Mouse (Mus musculus) thymus, postnatal 36 days (tissue): ENCODE data around the gene Leprot.

Experiments used
- DNase-seq, 2 experiments: peaks; one replicate each; pipeline ENCODE4 v3.0.0; 2022; ENCODE audit warnings: mixed read lengths in 2 of 2

Gene Leprot

DNA sequence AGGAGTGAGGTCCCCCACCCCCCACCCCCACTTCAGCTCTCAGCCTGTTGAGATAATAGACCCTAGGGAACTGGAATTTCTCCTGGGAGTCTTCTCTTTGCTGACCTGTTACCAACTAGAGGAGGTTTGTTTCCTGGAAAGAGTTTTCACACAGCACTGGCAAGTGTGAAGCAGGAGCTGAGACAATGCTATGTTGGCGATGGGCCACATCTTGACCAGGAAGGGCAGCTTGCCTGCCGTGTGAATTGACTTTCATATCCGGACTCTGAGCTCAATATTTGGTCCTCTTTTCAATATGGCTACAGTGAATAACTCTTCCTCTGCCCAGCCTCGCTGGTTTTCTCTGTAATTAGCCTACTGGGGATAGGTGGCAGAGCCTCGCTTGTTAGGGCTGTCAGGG, 21.6 kb downstream of the Leprot start:
- DNase-seq = no peak

DNA sequence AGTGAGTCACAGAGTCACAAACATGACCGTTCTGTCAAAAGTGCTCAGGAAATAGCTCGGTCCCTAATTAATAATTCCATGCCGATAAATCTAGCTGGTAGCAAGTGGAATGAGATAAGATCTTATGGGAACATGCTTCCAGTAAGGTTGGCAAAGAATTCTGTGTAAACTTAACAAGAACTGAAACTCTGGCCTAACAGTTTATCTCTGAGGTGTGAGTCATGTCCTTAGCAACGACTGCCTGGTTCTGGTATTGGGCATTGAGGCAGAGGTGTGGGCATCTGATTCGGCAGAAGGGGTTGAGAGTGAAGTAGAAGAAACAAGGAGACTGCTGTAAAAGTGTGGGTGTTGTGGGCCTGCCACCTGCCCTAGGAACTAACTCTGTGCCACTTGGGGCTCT, 22.3 kb downstream of the Leprot start:
- no peak for DNase-seq

DNA sequence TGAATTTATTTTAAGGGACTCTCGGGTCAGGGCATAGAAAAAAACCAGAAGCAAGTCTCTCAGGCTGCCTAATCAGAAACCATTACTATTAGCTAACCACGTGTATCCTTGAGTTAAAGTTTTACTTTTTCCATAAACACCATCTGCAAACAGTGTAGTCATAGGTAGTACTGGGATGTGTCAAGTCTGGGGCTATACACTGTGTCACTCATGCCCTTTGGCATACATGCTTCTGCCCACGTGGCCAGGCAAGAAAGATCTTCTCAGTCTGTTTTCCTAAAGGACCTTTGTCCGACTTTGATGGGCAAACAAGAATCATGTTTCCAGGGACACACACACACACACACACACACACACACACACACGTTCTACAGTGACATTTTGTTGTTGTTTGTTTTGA, 27.3 kb downstream of the Leprot start:
- DNase-seq = no peak

DNA sequence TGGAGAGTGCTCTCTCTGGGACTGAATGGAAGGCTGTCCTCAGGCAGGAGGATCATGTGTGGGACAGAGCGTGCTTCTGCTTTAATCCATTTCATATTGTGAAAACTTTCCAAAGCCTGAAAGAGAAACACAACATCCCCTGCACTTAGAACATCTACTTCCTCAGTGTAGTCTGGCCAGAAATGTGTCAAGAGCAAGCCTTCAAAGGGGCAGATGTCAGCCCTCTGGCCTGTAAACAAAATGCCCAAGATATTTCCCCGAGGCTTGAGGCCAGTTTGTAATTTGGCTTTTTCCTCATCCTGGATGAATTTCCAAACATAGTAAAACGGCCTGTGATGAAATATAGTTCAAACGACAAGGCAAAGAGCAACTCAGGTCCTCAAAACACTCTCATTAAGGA, 28.2 kb downstream of the Leprot start:
- DNase-seq = no peak

DNA sequence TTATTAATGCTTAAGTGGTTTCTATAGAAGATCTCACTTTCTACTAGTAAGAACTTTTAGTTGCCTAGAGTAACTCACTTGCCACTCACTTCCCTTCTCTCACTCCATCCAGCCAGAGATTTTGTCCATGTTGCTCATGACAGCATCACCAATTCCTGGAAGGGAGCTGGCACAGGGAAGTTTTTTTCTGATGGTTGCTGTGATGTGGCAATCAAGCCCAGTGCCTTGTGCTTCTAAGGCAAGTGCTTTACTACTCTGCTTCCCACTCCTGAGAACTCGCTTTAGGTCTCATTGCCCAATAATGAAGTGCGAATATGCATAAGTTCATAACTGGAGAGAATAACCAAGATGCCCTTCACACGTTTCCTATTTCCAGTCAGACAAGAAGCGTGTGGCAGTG, 35.1 kb downstream of the Leprot start:
- no peak for DNase-seq

DNA sequence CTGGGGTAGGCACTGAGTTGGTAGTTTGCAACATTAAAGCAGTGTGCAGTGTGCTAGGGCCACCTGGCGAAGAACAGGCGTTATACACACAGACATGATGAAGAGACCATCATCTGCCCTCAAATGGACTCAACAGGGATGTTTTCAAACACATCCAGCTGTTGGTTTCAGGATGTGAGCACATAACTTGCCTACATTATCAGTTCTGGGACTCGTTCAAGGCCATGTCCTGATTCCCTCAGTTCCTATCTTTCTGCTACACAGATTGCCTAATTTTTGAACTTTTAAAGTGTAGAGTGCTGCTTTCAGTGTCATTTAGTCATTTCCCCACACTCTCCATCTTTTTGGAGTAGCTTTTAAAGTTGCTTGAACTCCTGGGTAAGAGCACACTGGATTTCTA, 35.6 kb downstream of the Leprot start:
- no peak for DNase-seq

DNA sequence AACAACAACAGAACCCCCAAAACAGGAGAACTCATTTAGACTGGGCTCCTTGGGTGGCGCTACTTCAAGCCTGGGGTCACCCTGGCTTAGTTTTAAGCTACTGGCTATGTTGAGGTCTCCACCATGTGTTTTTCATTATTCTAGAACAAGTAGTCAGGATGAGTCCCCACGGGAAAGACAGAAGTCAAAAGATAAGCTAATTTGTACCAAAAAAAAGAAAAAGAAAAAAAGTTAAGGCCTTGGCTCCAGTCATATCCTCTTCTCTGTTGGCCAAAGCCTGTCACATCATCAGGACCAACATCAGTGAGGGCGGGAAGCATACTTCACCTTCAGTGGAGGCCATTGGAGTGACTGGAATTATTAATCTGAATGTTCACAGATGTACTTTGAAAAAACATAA, 37.3 kb downstream of the Leprot start:
- DNase-seq = no peak

DNA sequence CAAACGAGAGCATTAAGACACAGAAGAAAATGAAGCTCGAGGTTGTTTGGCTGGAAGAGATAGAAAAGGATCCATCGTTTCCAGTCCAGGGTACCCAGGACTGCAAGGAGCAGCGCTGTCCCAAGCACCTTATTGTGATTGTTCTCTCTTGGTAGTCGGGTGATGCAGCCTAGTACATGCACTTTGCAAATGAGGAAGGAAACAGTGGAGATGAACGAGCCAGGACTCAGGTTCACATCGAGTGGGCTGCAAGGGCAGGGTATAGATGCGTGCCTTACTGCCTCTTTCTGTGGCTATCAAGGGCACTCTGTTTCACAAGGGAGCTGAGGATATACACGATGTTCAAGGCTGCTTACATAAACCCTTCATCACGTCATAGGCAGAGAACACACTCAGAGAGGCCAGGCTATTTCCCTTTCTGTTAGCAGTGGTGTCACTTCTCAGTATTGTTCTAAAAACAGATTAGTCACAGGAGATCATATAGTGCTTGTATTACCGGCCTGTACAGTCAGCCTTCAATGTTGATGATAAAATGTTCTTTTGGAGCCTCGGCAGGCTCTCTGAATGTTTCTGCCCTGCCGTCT, 38.8 kb downstream of the Leprot start:
- DNase-seq = no peak

DNA sequence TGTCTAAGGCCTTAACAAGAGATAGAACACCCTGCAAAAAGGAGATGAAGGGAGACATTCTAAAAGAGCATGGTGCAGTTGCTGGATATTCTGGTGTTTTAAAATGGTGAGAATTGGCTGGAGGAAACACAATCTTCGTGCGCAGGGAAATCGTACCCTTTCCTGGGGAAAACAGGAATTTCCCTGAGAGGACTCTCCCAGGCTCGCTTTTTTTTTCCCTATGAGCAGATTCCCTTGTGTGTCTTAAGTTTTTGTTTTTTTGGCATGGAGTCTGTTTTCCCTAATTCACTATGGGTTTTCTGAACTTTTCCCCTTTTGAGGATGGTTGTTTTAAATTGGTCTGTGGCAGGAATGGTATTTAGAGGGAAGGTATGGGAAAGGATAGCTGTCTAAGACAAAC, 41.7 kb downstream of the Leprot start:
- DNase-seq = no peak

DNA sequence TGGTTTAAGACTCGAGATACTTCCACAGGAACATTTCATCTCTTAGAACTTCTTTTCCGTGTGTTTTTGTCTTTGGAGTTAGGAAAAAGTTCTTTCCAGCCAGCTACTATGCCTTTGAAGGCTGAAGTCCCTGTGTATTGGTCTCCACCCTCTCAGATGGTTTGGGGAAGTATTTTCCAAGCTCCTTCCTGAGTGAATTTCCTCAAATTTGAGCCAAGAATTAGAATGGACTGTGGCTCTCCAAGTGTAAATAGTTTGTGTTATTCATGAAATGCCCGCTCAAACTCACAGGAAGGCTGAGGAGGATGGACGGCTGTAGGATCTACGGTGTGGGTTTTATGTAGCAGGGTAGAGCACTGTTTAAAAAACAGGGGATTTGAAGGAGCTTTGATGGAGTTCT, 42.1 kb downstream of the Leprot start:
- no peak for DNase-seq

DNA sequence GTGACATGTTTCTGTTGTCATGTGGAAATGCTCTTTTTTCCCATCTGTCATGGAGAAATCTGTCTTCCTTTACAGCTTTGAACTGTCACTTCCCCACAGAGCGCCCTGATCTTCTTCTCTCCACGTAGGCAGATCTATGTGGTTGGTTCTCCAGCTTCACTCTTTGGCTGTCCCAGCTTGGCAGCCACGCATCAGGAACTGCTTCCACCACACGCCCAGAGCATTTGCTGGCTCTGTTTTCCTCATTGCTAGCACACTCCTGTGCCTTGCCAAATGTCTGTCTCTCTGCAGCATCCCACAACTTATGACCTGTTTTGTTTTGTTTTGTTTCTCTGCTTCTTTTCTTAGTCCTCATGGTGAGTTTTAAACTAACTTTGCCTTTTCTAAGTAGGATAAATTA, 45.4 kb downstream of the Leprot start:
- no peak for DNase-seq

DNA sequence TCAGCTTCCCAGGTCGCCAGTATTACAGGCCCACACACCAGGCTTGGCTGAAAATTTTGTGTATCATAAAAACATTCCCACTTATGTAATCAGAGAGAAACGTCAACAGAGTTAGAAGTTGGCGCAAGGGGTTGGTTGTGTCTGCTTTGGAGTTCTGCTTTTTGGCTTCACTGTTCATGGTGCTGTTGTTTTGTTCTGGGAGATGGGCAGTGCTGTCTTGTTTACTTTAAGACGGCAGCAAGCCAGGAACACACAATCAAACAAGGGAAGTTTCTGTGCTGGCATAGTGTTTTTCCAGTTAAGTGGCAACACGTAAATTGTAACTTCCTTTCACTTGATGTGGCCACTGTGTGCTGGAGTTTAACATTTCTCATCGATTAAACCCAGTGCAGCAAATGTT, 47.0 kb downstream of the Leprot start:
- DNase-seq = no peak

DNA sequence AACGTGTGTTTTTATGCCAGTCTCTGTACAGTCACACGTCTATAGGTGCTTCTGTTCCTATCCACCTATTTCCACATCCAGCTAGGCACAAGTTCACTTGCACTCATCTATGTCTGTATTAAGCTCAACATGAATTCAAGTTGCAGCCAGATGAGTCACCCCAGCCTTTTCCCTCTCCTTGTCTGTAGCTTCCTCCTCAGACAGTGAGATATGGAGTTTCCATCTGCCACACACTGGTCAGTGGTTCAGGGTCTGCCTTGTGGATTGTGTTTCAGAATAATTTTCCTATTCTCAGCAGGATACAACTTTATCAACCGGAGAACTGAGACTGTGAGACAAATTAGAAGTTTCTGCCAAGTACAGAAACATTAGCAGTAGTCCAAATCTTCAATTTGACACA, 49.7 kb downstream of the Leprot start:
- DNase-seq = no peak

DNA sequence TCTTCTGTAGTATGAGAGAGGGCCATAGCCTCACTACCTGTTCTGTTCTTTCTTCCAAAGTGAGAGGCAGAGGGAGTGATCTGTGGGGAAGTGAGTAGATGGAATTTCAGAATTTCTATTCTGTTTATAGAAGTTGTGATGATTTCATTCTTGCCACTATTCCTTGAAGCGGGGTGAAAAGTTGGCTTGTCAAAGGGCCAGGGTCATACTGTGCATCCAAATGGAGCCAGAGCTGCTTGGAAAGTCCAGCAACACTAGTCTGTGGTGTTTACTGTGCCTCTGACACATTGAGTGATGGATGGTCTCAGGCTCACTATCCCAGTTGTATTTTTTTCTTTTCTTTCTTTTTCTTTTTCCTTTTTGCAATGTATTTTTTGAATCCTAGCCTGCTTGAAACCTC, 51.9 kb downstream of the Leprot start:
- DNase-seq = no peak

DNA sequence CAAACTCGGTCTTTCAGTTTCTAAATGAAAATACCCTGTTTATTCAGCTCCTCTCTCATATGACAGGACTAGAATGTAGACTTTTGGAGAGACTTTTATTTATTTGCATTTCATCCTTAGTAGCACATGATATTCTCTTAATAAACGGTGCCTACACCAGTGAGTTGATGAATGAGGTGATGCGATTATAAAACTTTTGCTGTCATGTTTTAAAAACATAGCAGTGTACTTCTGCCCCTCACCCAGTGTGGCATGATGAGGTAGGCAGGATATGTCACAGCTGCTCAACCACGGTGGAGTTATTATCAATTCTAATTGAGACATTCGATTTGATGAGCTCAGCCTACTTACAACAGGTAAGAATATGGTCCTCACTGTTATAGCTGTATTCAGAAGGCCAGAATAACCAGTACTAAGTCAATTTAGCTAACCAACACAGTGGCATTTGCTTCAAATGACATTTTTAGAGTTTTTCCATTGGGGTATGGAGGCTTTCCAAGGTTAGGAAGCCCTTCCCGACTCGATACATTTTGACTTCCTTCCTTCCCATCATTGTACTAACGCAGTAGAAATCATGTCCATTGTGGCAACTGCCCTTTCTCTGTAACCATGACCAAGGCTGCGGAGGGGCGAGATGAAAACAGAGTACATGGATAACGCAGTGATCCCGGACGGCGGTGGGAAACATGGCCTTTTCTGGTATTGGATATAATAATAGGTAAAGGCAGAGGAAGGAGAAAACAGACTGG, 53.5 kb downstream of the Leprot start:
- no peak for DNase-seq

DNA sequence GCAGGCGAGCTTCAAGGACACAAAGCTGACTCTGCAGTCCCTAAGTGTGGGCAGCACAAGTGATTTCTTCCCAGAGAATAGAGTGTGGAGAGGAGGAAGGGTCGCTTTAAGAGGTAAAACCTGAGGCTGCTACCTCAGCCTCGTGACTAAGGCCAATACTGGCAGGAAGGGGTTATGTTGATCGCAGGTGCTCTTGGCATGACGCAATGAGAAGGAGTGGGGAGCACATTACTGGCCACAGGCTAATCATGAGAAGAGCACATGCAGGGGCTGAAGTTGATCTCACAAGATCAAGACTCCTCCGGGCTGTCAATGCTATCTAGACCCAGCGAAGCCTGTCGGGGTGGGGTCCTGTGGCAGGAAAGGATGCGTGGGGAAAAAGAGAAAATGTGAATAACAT, 57.8 kb downstream of the Leprot start:
- DNase-seq = no peak

DNA sequence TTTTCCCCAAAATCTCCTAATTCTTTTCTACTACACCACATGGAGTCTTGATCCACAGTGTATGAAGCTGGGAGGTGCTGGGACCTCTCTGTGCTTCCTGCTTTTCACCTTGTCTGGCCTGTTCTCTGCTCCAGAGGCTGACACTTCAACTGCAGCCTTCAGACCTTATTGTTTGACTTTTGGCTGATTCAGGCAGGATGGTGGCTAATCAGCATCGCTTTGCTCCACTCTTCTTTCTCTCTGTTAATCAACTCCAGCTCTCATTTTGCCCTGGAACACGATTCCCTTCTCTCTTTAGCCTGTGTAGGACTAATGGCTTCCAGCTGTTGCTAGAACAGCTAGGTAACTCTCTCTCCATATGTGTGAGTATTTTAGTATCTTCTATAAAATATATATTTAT, 59.7 kb downstream of the Leprot start:
- DNase-seq = no peak

DNA sequence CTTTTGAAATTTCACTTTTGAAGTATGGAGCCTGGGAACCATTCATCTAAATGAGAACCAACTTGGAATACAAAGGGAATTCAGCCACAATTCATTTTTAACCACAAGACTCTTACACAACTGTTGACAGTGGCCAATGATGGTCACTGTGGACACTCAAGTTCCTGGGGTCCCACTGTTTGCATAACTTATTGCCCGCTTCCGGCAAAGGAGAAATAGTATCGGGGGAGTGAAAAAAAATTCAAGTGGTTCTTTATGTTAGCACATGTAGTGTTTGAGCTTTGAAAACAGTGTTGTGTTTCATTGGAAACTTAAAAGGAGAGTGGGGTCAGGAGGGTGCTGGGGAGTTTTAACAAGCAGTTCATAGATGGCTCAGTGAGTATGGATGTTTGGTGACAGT, 60.4 kb downstream of the Leprot start:
- no peak for DNase-seq
